Mouse (Mus musculus) left cerebral cortex, postnatal 14 days (tissue): ENCODE data around the gene Kat2a. TPM values are rescaled to one million over a fixed set of nuclear protein-coding genes. Genes with fewer than 3 reads are reported as not detected.
A peak's percentile ranks its signal among the peaks of the same experiment; 100 is the strongest.

ENCODE experiments used
- DNase-seq, 2 experiments: peaks; one replicate each; pipeline ENCODE4 v3.0.0; 2021 to 2022; ENCODE audit warnings: low spot score in 2 of 2, mixed read lengths in 1 of 2
- intact Hi-C: fragments of 180-260 bp; cut with DNase I; formaldehyde crosslinking; loops from one replicate; pipeline ENCODE4 v1.15.1; 2025
- total RNA-seq, 2 experiments: library from RNA; stranded (reverse); gene quantifications; 2 replicates each; pipeline ENCODE4 v1.2.3; 2021

Kat2a gene
- total RNA-seq, 2 experiments from 2014 or later = 63.2 to 64.1 TPM

DNA sequence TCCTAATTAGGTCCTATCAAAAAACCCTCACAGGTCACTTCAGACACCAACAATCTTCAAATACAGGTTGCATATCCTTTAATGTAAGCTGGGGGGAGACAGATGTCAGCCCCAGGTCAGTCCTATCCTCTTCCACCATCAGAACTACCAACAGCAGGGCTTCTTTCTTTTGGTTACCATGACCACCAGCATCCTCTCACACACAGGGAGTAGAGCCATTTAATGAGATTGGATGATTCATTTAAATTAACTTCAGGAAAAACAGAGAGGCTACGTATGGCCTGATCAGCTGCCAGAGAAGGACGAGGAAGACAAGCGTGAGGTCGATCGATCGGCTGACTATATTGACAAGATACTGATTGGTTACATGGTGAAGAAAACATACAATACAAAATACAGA is 2.7 kb upstream of the Kat2a start:
- peak in 1 of 2 experiments; percentile 66 for DNase-seq
- intact Hi-C loops = loop anchor here (2.0 to 10.0 kb wide), 2 partner anchors 46 to 240 kb away; no protein-coding TSS in a partner anchor

DNA sequence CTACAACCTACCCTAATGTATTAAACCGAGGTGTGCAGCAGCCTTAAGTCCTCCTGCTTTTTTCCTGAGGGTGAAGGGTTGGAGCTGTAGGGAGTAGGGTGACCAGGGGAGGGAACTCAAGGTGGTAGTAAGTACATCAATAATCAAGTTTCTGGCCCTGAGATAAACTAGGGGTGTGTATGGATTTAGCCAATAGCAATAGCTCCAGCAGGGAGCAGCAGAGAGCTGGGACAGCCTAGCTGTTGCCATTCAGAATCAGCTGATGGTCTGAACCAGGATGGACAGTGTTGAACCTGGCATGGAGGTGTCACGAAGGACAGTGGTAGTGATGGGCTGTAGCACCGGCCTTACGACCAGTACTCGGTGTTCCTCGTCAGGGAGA is 2.3 kb upstream of the Kat2a start:
- DNase-seq = peak; percentile 90 to 91
- intact Hi-C loops = loop anchor here (2.0 to 10.0 kb wide), 2 partner anchors 46 to 240 kb away; no protein-coding TSS in a partner anchor

DNA sequence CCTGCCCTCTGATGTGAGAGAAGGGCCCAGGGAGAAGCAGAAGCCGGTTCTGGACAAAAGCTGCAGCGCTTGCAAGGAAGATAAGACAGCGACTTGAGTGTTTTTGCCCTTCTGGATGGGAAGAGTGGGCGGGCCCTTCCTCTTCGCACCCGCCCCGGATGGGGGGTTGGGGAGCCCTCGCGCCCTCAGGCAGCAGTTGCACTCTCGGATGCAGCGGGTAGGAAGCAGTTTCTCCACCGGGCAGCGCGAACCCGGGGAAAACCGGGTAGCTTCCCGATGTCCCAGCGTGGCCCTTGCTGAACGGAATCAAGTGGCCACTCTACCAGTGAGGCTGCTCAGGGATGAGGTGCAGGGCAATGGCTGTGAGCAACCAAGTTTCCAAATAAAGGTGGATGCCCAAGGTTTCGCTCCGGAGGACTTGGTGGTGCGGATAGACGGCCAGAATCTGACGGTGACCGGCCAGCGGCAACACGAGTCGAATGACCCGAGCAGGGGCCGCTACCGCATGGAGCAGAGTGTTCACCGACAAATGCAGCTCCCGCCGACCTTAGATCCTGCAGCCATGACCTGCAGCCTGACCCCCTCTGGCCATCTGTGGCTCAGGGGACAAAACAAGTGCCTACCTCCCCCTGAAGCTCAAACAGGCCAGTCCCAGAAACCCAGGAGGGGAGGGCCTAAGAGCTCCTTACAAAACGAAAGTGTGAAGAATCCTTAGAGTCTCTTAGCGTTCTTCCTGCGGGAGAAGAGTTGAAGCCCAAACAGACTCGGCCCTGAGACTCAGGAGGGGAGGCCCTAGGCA is 1.7 kb upstream of the Kat2a start, which contains the start of gene Hspb9:
TSS of gene Hspb9 (plus strand) at position 116 of the 799 bp plus-strand sequence.
- intact Hi-C loops = loop anchor here (2.0 to 10.0 kb wide), 2 partner anchors 47 to 241 kb away; no protein-coding TSS in a partner anchor
- DNase-seq = peak; percentile 60 to 61

DNA sequence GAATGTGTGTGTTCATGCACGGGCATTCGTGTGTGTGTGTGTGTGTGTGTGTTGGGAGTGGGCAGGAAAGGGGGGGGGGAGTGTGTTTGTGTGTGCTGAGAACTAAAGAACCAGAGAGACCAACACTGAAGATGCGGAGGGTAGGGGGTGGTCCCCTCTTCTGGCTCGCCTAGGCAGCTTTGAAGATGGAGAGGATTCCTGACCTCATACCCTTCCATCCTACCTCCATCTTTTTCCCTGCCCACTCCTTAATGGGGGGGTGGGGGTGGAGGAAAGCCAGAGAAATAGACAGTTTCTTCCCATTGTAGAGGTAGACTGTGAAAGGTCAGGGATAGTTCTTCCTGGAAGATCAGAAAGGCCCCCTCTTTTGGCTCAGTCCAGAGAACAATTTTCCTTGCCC is 909 bp upstream of the Kat2a start:
- intact Hi-C loops = loop anchor here (10.0 kb wide), 1 partner anchor 242 kb away; no protein-coding TSS in a partner anchor
- DNase-seq = no peak

DNA sequence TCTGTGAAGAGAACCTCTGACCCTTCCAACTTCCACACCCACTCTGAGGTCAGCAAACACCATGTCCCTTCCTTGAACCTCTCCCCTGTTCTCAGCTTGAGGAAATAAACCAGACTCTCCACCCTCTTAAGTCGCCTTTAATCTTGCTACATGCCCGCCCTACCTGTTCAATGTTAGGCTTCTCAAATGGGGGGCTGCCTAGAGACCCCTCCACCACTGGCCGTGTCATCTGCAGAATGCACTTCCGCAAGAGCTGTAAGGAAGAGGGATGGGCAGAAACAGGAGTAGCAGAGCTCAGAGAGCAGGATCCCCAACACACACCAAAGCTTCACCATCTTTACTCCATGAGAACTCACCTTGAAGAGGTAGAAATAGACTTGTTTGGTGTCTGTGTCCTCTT is 1.3 kb downstream of the Kat2a start:
- DNase-seq = no peak
- intact Hi-C loops = loop anchor here (10.0 kb wide), 1 partner anchor 244 kb away; no protein-coding TSS in a partner anchor

DNA sequence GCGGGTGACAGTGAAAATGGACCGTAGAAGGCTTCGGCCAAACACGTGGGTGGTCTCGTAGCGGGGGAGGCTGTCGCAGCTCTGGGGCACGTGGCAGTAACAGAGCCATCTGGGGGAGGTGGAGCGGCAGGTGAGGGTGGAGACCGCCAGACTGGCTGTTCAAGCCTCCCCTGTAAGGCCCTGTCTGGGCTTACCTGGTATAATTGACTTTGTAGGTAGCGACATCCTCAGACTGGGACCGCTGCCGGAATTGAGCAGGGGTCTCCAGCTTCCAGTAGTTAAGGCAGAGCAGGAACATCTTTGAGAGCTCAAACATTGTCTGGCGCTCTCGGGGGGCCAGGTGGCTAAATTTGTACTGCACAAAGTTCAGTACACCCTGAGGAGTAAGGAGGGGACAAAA is 1.7 kb downstream of the Kat2a start:
- DNase-seq = no peak
- intact Hi-C loops = loop anchor here (10.0 kb wide), 1 partner anchor 244 kb away; no protein-coding TSS in a partner anchor

DNA sequence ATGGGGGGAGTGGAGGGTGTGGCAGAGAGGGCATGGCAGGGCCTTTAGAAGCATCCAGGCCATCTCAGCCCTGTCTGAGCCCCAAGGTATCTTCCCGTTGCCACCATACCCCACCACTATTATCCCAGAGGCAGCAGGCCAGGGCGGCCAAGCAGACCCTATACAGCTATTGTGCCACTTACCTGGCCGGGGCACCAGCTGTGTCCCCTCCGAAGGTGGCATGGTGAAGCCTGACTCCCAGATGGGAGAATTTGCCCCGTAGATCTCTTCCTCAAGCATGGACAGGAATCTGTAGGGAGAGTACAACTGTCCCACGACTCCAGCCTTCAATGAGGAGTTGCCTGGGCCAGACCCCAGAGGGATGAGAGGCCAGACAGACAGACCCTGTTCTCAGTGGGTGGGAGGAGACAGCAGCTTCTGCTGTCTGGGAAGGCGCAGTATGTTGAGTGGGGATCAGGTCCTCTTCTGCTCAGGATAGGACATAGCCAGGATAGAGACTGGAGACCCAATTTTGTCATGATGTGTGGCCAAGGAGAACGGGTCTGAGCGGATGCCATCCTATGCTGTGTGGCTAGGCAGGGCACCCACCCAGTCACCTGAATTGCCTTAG is 3.0 kb downstream of the Kat2a start:
- intact Hi-C loops = no loop called here
- DNase-seq = no peak

DNA sequence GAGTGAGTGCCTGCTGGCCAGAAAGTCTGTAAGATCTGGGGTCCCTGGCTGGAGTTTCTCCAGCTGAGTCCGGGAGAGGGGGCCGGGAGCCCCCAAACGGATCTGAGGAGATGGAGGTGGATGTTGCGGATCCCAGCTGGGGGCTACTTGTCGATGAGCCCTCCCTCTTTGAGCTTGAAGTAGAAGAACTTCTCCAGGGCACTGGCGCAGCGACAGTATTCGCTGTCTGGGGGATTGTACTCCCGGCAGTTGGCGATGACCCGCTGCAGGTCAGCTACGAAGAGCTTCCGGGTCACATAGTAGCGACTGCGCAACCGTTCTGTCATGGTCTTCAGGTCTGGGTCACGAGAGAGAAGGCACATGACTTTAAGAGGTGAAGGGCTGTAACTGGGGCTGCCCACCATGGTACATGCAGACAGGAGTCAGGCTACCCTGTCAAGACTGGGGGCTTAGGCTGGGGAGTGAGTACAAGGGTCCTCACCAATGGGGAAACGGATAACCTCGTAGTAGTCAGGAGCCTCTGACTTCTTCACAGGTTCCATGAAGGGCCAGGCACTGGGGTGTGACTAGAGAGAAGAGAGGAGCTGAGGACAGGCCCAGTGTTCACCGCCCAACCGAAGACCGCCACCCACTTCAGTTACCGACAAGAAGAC is 7.0 kb downstream of the Kat2a start:
- DNase-seq = no peak
- intact Hi-C loops = no loop called here

DNA sequence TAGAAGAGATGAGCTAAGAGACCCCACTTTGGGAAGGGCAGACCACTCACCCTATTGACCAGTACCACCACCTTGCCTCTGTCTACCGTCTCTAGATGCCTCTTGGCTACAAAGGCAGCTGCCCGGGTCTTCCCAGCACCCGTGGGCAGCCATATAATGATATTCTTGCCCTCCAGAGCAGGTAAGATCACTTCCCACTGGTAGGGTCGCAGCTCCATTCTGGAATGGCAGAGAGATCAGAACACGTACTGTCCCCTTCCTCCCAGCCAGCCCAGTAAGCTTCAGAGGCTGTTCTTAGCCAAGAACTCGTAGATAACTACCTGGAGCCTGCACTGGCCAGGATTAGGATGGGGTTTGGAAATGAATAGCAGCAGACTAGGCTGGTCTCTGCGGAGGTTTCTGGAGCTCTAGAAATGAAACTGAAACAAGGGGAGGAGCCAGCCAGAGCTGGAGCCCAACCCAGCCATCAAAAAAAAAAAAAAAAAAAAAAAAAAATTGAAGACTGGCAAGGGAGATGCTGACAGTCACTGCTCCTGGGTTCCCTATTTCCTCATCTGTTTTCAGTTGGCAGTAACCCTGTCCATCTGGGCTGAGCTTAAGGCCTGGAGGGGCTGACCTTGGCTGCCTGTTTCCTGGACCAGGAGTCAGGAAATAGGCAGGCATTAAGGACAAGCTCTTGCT is 8.3 kb downstream of the Kat2a start, which contains the start of gene Dhx58:
TSS of gene Dhx58 (minus strand) at position 421 of the 681 bp plus-strand sequence.
- intact Hi-C loops = loop anchor here (2.0 kb wide), 2 partner anchors 75 to 133 kb away; no protein-coding TSS in a partner anchor

DNA sequence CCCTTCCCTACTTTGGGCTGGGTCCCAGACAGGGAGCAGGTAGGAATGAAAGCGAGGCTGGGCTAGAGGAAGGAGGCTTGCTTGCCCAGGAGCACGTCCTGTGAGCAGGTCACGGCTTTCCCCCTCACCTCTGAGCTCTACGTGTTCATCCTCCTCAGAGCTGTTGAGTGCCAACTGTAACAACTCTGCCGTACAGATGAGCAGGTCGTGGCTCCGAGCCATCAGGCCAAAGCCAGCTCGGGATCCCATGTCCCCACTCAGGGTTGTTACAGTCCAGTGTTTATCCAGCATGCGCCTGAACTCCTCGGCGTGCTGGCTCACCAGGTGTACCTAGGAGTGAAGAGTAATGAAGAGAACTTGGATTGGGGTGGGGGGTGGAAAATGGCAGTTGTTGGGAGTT is 8.9 kb downstream of the Kat2a start:
- no peak for DNase-seq
- intact Hi-C loops = loop anchor here (2.0 kb wide), 2 partner anchors 75 to 133 kb away; no protein-coding TSS in a partner anchor

More for the DNA sequence above, 8.3 kb downstream of the Kat2a start, which contains the start of gene Dhx58:
- DNase-seq = no peak

DNA sequence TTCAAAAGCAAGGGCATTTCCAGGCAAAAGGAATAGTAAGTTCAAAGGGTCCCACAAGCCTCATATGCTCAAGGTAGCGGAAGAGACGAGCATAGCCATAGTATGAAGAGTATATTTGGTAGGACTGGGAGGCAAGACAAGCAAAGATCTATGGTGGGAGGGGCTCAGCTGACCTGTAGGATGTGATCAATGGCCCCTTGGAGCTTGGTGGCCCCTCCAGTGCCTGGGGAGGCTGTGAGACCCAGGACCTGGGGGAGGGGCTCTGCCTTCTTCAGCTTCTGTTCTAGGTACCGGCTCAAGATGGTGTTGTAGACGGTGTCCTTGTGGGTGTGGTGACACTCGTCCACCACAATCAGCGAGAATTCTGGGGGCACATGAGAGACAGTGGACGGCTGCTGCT is 9.4 kb downstream of the Kat2a start:
- DNase-seq = no peak
- intact Hi-C loops = loop anchor here (2.0 kb wide), 2 partner anchors 74 to 132 kb away; no protein-coding TSS in a partner anchor

DNA sequence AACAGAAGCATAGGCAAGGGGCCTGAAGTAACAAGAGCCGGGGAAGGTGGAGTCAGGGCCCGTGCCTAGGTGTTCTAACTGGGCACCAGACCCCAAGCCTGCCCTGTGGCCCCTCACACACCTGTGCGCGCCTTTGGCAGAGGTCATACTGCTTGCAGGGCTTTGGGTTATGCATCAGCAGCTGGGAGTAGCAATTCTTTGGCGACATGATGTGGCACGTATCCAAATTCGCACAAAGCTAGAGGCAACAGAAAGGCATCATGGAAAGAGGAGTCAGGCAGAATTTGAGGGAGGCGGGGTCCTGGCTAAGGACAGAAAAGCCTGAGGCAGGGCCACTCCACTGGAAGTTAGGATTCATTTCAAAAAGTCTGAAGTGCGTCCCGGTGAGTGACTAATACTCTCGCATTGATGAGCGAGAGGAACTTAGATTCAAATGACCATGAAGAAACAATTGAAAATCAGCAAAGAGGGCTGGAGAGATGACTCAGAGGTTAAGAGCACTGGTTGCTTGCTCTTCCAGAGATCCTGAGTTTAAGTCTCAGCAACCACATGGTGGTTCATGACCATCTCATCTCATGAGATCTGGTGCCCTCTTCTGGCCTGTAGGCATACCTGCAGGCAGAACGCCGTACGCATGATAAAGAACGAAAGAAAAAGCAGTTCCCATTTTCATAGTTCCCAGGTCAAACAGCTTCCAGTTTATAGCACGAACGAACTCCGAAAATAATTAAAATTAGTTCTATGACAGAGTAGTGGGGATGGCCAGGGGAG is 10.0 kb downstream of the Kat2a start:
- intact Hi-C loops = loop anchor here (2.0 kb wide), 2 partner anchors 73 to 131 kb away; no protein-coding TSS in a partner anchor
- DNase-seq = peak; percentile 73 to 78

DNA sequence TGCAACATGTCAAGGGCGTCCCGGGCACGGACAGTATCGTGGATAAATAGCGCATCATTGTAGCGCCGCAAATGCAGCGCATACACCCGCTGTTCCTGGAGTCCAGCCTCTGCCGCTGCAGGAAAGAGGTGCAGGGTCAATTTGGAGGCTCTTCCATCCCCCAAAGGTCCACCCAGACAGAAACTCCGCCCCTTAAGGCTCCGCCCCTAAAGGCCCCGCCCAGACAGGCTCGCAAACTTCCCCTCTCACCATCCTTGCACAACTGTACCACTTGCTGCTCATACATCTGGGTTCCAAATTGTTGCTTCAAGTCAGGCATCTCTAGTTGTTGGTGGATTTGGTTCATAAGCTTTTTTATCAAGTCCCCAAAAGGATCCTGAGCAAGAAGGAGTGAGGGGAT is 11.0 kb downstream of the Kat2a start:
- intact Hi-C loops = no loop called here
- no peak for DNase-seq

DNA sequence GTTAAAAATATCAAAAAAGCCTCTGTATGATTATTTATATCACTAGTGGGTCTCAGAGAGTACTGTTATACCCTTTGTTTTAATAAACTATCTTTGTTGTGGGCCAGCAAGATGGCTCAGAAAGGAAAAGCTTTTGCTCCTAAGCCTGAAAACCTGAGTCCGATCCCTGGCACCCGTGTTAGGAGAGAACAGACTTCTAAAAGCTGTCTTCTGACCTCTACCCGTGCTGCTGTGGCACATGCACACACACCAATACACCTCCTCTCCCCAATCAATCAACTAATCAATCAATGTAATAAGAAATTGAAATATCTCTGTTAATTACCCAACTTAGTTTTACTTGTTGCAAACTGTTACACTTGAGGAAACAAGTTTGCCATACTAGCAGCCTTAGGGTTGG is 11.6 kb downstream of the Kat2a start:
- intact Hi-C loops = no loop called here
- no peak for DNase-seq

DNA sequence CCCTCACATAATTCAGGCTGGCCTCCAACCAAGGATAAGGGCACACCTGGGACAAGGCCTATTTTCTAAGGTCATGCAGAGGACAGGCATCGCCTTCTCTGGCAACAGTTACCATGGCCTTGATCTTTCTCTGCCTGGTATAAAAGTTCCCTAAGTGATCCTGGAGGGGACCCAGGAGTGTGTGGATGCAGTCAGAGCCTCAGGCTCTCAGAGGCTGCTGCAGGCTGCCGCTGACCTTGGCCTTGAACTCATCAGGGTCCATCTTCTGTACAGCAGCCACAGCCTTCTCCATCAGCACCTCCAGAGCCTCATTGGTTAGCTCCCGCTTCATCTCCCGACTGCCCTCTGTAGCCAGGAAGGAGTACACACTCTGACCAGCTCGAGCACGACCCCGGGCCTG is 14.3 kb downstream of the Kat2a start:
- intact Hi-C loops = no loop called here
- DNase-seq = no peak

DNA sequence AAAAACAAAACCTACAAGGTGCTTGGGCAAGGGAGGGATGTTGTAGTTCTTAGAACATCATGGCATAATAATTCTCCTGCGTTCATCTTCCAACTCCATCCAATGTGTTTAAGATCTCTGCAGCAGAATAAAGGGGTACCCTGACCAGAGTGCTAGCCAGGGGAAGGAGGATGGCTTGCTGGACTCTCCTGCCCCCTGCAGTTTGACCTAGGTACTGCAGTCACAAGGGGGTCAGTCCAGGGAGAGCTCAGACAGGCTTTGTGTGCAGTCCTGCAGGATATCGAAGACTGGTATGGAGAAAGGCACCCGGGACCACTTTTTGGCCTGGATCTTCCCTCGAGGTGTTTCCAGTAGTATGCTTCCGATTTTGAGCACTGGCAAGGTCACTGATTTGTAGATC is 17.3 kb downstream of the Kat2a start:
- intact Hi-C loops = loop anchor here (2.0 kb wide), 1 partner anchor 68 kb away; no protein-coding TSS in a partner anchor
- peak in 1 of 2 experiments; percentile 80 for DNase-seq

DNA sequence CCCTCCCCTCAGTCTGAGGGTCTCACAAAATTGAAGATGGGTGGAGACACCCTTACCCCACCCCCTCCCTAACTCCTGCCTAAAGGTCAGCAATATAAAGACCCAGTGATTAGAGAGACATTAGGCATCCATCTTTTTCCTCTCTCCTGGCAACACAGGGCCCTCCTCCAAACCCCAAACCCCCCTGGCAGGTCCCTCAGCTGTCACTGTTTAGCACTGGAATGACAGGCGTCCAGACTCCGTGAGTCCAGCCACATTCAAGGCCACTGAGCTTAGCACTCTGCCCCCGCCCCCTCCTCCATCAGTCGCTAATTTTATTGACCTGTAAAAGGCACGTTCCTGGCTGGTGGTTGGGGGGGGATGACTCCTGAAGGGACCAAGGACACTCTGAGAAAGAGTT is 19.1 kb downstream of the Kat2a start:
- intact Hi-C loops = no loop called here
- no peak for DNase-seq

DNA sequence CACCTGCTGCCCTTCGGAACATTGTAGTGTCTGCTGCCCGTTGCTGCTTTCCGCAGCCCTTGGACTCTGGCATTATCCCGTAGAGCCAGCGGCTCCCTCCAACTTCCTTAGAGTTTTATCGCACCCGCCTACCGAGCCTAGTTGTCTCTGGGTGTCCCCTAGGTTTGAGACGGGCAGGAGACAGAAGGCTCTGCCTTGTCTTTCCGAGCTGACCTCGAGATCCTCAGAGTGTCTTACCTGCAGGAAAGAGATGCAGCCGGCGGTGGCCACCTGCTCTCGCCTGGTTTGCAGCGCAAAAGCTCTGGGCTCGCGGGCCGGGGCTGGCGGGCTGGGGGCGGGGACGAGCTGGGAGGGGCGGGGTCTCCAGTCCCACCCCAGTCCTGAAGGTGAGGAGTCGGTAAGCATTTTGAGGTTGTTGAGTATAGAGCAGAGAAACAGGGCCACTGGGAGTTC is 20.1 kb downstream of the Kat2a start, which contains the start of gene Zfp385c:
TSS of gene Zfp385c (minus strand) at position 292 of the 453 bp plus-strand sequence.
- no peak for DNase-seq
- intact Hi-C loops = no loop called here
